Mouse (Mus musculus): ENCODE measurements at regions not wholly inside any gene's neighbourhood (a gene's known extent, or its start where the extent isn't known, plus 50 kb on each side); places are given as distances from the start of the nearest gene placed in this dataset.

- Histone ChIP-seq H3K4me1 (no peaks in the 10 kb centered on the region), H3K4me3 (no peak overlapping the region), H3K9me3 (0 out of 2 replicates have a peak, but pooled peaks cover 3% of the 10 kb centered on the region), H3K27me3 (replicated peaks; ENCODE audit: low read depth, poor library complexity, severe bottlenecking) (no peaks in the 10 kb centered on the region), H3K36me3 (replicated peaks) (no peaks in the 10 kb centered on the region), H3K27ac (replicated peaks) (no peak overlapping the region)
- 81% methylated on average over 2 of the region's 2 CpGs for WGBS
- DNase-seq (ENCODE audit: low spot score), result no peak
Observed at GRCm38 (mm10) chr2:117050061-117050460, 71.1 kb upstream of the Spred1 start.

GRCm38 (mm10) chr2:117064126-117064525 is 57.0 kb upstream of the Spred1 start:
- 68% methylated on average over 2 of the region's 2 CpGs for WGBS
- no peaks in the 10 kb centered on the region for H3K27me3 ChIP-seq (replicated peaks; ENCODE audit: low read depth, poor library complexity, severe bottlenecking)
- no peaks in the 10 kb centered on the region for H3K36me3 ChIP-seq (replicated peaks)
- H3K9me3 ChIP-seq, result no peaks in the 10 kb centered on the region
- H3K27ac ChIP-seq (replicated peaks), result peak overlapping the region; percentile 51
- H3K4me1 ChIP-seq, result peaks cover 12% of the 10 kb centered on the region
- DNase-seq (ENCODE audit: low spot score), result no peak
- no peak overlapping the region for H3K4me3 ChIP-seq

GRCm38 (mm10) chr2:117070348-117070747 is 50.8 kb upstream of the Spred1 start:
- H3K36me3 ChIP-seq (replicated peaks), result no peaks in the 10 kb centered on the region
- 84% methylated on average over 6 of the region's 6 CpGs for WGBS
- H3K27me3 ChIP-seq (replicated peaks; ENCODE audit: low read depth, poor library complexity, severe bottlenecking), result no peaks in the 10 kb centered on the region
- H3K4me3 ChIP-seq, result no peak overlapping the region
- H3K4me1 ChIP-seq, result no peaks in the 10 kb centered on the region
- no peak for DNase-seq (ENCODE audit: low spot score)
- H3K9me3 ChIP-seq, result no peaks in the 10 kb centered on the region
- H3K27ac ChIP-seq (replicated peaks), result no peak overlapping the region

- Histone ChIP-seq H3K27ac (replicated peaks) (no peak overlapping the region), H3K4me3 (no peak overlapping the region), H3K4me1 (no peaks in the 10 kb centered on the region), H3K36me3 (replicated peaks) (no peaks in the 10 kb centered on the region), H3K9me3 (no peaks in the 10 kb centered on the region), H3K27me3 (replicated peaks; ENCODE audit: low read depth, poor library complexity, severe bottlenecking) (no peaks in the 10 kb centered on the region)
- DNase-seq (ENCODE audit: low spot score), result no peak
Observed at GRCm38 (mm10) chr2:117071098-117071497, 50.1 kb upstream of the Spred1 start.
